Mouse (Mus musculus) heart, adult 2 months (tissue): ENCODE results near the gene Ctbp2.

ENCODE experiments used
- CTCF ChIP-seq: fragments of 200-600 bp; IDR thresholded peaks from 2 replicates; pipeline ENCODE4 v1.8.1; 2022; ENCODE audit warnings: antibody characterized with exemption, mild to moderate bottlenecking, moderate library complexity
- EP300 ChIP-seq: fragments of 200-500 bp; IDR thresholded peaks from 2 replicates; pipeline ENCODE4 v1.6.1; 2011; ENCODE audit warnings: low read depth, low read length, control low read depth; ENCODE audit not compliant: insufficient read depth
- POLR2A ChIP-seq: fragments of 200-500 bp; IDR thresholded peaks from 2 replicates; pipeline ENCODE4 v1.6.1; 2011; ENCODE audit warnings: mild to moderate bottlenecking, low read depth, low read length, control low read depth; ENCODE audit not compliant: insufficient read depth

DNA sequence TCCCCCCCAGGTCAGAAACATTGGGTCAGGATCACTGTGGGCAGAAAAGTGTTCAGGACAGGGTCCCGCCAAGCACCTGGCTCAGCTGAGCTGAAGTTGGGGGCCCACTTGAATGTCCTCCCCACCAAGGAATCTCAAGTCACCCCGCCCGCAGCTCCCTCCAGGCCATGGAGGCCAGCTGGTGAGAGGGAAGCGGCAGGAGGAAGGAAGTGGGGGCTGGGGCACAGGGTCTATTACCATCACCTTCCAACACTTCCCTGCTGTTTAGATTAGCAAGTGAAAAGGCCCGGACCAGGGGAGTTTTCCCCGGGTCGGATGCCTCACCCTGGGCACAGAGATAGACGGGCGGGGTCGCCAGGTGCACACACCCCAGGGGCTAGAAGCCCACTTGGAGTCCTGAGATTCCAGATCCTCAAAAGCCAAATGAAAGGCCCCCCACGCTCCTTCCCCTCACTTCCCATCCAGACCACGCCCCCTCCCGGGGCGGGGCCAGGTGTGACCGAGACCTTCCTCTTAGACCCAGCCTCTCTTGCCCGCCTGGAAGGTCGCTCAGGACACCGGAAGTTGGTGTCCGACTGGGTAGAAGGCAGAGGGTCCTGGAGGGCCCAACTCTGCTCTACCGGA lies 9.2 kb downstream of the Ctbp2 start:
- TF ChIP-seq CTCF: no peak
- TF ChIP-seq POLR2A: no peak
- TF ChIP-seq EP300: no peak
